Mouse (Mus musculus) CH12.LX (cell line): ENCODE measurements around the gene Rcc1l.

Experiments
- ETS1 ChIP-seq: conservative IDR thresholded peaks from 2 replicates; pipeline ENCODE4 v1.6.1; 2012; ENCODE audit warnings: low read depth, mild to moderate bottlenecking, inconsistent platforms, low read length, improper control_type of control experiment, moderate library complexity
- POLR2AphosphoS2 ChIP-seq: IDR thresholded peaks from 2 replicates; pipeline ENCODE4 v1.6.1; 2011; ENCODE audit warnings: low read depth, low read length, improper control_type of control experiment

DNA sequence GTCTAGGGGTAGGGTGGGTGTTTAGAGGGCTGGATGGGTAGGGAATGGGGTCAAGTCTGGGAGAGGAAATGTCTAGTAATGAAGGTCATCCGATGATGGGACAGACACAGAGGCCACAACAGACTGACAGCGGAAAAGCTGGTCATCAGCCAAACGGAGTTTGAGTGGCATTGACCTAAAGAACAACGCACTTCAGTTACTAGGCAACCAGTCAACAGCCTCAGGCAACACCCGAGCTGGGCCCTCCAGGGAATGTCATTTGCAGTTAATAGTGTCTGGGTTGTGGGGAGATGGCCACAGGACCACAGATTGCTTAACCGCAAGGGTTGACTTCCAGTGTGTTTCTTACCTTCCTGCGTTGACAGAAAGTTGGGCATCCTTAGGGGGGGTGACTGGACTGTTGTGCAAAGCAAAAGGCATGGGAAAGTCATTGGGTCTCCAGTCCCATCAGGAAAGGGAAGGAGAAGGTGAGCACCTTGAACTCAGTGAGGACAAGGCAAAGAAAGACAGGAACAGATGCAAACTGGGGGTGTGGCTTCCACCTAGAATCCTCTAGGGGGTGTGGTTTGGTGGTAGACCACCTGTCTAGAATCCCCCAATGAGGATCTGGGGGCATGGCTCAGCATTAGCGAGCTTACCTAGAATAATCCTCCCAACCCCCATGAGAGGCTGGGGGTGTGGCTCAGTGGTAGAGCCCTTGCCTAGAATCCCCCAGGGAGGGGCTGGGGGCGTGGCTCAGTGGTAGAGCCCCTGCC, 55.3 kb downstream of the Rcc1l start:
- TF ChIP-seq ETS1 = no peak
- no peak for TF ChIP-seq POLR2AphosphoS2
